Mouse (Mus musculus) kidney, adult 9 months (tissue): Measurements from ENCODE around the gene Igsf11.
"Not testable (repeated sequence)": the region's sequence is repeated elsewhere in the genome, so short reads cannot be mapped to it uniquely, and the experiment has no call there.

Experiments used
- DNase-seq: peaks from one replicate; pipeline ENCODE4 v3.0.0; 2022

Igsf11 gene

GRCm38 (mm10) chr16:38940805-38941204 is 48.3 kb downstream of the Igsf11 start:
- peak; percentile 35 for DNase-seq

GRCm38 (mm10) chr16:38941275-38941674 is 48.8 kb downstream of the Igsf11 start:
- peak; percentile 30 for DNase-seq

DNA sequence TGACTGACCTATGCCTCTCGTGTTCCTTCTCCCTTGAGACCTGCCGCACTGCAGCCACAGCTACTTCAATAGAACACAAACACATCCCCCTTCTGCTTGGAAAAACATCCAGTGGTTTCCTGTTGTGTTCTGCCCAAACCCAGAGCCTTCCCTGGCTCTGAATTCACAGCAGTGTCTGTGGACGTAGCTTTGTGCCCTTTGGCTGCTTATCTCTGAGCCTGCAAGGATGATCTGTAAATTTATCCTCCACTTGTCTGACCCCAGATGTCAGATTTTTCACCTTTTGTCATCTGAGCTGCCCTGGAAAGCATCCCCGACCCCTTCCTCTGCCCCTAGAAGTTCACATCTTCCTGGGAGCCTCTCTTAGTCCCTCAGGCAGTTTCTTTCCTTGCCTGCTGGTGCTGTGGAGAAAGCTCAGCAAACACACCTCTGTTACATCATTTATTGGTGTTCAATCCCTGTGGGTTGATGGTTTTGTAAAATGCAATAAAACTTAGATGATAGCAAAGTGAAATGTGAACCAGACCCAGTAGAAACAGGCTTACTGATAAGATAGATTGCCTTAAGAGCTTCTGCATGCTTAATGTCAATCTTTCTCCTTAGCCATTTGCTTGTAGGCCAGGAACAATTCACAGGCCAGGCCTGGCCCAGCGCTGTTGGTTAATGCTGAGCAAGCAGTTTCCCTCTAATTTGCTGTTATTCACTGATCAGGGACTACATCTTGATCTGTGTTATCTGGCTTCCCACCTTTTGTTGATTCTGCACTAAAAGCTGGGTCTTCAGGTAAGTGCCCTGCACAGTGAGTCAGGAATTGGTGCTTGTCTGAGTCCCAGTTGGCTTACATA is 51.5 kb downstream of the Igsf11 start:
- DNase-seq, result no peak

DNA sequence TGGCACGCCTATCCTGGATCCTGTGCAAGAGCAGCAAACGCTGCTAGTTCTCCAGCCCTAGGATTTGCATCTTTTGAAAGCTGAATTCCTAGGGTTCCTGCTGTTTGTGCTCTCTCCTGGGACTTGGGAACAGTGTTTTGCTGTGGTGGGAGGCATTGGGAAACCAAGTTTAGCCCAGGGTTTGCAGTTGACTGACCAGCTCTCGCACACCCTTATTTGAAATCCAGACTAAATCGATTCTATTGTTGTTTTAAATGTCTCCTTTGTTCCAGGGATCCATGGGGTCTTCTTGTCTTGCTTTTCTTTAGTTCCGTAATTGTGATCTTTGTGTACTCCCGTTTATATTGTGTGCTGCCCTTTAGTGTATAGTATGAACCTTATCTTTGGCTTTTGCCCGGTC is 52.6 kb downstream of the Igsf11 start:
- no peak for DNase-seq

GRCm38 (mm10) chr16:38945581-38945981 is 53.1 kb downstream of the Igsf11 start:
- peak; percentile 90 for DNase-seq

GRCm38 (mm10) chr16:38946453-38946852 is 54.0 kb downstream of the Igsf11 start:
- peak; percentile 85 for DNase-seq

DNA sequence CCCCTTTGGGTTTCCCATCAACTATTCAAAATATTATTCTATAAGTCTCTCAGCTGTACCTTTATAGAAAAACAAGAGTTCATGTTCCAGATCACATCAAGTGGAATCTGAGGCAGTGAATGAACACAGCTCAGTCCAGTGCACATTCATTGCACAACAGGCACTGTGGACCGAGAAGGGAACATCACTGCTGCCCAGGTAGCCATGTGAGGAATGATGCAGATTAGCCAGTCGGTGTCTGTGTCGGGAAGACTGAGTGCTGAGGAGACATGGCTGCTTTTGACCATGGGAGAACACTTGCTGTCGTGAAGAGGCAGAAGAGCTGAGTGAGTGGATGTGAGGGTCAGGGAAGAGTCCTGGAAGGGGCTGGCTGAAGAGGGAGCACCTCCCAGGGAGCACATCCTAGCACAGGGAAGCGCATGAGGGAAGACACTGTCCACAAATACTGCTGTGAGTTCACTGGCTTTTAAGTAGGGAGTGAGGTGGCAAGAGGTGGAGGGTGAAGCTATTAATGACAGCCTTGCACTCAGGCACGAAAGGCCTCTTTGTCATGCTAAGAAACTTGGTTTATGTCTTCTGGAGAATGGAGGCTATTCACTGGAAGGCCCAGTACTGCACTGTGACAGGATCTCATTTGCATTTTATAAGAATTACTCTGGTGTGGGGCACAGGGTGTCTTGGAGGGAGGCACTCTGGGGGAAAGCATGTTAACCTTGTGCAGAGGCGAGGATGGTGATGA is 54.8 kb downstream of the Igsf11 start:
- DNase-seq, result peak; percentile 22

DNA sequence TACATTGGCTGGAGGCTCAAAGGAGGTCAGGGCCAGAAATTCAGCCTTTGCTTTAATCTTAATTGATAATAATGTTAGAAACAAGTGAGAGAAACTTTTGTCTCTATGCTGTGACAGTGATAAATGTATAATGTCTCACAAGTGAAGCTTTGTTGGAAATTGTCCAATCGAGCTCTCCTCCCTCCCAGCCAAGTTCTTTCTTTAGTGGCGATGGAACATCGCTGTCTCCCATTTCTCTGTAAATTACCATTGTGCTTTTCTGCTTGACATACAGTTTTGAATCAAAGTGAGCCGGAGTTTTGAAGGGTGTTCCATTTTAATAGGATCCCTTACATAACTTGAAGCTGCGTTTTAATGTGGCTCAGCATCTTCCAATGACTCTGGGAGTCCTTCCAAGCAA is 56.0 kb downstream of the Igsf11 start:
- peak; percentile 24 for DNase-seq

DNA sequence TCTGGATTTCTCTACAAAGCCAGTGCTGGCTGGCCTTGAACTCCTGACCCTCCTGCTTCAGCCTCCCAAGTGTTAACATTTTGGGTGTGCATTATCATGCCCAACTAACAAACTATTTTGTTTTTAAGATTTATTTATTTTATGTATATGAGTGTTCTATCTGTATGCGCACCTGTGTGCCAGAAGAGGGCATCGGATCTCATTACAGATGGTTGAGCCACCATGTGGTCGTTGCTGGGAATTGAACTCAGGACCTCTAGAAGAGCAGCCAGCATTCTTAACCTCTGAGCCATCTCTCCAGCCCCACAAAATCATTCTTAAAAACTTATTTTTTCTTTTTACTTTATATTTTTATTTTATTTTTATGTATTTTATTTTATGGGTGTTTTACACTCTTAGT is 60.4 kb downstream of the Igsf11 start:
- no peak for DNase-seq

DNA sequence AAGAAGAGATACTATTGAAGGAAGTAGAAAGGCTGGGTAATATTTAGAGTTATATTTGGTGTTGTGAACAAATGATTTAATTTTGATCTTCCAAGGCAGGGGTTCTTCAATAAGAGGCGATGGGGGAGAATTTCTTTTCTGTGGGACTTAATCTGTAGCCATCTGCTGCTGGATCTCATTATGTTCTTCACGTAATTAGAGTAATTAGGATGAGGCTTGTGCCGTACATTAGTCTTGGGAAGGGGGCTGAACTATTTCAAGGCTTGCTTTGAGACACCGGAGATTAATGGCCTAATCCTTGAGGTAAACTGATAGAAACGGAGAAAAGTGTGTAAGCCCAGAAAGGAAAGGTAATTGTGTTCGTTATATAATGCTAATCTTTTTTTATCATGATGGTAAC is 61.4 kb downstream of the Igsf11 start:
- no peak for DNase-seq

DNA sequence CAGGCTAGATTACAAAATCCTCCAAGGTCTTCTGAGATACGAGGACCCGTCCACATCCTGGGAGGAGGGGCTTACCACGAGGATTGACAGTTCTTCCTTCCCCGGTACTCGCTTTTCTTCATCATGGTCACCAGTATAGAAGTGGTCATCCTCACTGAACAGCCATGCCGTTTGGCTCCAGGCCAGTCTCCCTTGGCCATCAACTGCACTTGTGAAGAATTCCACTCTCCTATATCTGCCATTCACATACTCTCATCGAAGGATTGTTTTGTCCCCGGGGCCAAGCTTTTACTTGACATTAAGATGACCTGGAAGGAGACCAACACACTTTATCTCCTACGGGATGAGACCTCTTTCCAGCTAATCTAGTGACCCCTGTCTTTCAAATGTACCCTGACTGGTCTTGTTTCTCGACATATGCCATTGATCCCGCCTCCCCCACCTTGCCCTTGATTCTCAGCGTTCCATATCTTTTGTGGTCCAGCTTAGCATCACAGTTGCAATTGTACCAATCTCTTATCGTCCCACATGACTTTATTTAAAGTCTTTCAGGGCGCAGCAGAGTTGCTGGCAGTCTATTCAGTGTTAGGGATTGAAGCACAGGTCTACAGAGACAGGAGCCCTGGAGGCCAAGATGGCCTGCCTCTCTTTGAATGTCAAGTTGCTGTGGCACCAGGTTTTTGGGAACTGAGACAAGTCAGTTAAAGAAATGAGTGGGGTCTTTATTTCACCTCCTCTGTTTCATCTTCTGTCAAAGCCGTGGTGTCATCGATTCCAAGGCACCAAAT is 62.2 kb downstream of the Igsf11 start:
- no peak for DNase-seq

GRCm38 (mm10) chr16:38955296-38955695 is 62.8 kb downstream of the Igsf11 start:
- DNase-seq, result no peak

- DNase-seq, result no peak
These were observed 66.3 kb downstream of the Igsf11 start for GRCm38 (mm10) chr16:38958801-38959200.

GRCm38 (mm10) chr16:38960550-38960949 is 68.1 kb downstream of the Igsf11 start:
- no peak for DNase-seq

DNA sequence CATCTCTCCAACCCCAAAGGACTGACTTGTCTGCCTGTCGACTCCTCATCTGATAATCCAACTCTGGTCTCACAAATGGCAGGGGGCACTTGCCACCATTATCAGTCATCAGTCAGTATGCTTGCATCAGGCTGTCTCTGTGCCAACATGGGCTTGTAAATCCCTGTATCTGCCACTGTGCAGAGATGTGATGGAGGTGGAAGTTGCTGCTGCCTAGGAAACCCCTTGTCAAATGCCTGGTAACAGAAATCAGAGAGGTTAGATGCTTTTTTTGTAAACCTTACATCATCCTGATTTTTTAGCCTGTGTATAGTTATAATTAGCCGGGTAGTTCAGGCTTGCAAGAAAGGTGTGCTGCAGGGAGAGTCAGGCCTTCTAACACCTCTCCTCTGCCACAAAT is 69.4 kb downstream of the Igsf11 start:
- DNase-seq, result no peak

DNA sequence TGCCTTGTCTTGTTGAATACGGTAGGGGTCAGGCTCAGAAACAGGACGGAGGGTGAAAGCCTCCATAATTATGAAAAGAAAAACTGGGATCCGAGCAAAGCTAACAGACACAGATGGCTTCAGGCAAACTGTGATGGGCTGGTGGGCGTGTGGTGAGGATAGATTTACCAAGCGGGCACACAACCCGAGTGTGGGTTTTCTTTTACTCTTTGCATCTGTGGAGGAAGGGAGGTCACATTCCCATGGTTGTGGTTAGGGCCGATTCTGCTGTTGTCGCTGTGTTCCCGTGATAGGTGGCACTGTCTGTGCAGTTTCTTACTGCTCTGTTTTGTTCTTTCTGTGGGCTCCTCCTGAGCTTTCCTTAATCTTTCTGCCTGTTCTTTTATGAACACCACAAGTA is 70.2 kb downstream of the Igsf11 start:
- no peak for DNase-seq

DNA sequence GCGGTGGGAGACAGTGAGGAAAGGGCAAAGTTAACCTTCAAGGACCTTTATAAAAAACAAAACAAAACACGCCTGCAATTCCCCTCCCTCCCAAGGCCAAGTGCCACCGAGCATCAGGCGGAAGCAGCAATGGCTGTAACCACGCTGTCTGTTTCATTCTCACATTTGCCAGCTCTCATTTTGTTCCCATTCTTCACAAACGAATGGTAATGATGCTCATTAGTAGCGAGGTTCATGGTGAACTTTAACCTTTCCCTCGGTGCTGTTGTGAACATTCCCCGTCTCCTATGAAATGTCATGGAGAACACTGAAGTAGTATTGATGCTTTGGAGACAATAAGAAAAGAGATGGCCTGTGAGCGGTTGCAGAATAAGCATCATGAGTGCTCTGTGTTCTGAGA is 74.6 kb downstream of the Igsf11 start:
- DNase-seq, result no peak

- DNase-seq, result no peak
These were observed 83.7 kb downstream of the Igsf11 start for GRCm38 (mm10) chr16:38976151-38976550.

DNA sequence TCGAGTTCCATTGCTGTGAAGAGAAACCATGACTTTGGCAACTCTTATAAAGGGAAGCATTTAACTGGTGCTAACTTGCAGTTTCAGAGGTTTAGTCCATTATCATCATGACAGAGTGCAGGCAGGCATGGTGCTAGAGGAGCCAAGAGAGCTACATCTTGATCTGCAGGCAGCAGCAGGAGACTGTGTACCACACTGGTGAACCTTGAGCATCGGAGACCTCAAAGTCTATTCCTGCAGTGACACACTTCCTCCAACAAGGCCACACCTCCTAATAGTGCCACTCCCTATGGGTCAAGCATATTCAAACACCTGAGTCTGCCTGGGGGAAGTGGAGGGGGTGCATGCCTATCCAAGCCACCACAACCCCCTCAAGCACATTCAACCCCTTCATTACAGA is 86.1 kb downstream of the Igsf11 start:
- DNase-seq, result no peak

DNA sequence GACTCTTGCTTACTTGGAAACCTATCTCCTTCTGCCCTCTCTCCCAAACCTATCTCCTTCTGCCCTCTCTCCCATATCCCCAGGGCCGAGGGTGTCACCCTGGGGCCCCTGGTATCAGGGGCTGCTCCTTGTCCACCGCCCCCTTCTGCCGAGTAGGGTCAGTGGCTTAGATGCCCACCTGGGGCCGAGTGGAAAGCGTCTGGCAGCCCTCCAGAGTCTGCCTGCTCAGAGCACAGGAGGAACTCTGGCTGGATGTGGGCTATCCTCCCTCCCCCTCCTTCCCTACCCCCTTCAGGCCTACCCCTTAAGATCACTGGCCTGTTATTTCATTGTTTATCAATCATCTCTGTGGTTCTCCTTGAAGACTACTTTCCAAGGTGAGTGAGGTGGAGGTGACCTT is 88.1 kb downstream of the Igsf11 start:
- peak; percentile 17 for DNase-seq

DNA sequence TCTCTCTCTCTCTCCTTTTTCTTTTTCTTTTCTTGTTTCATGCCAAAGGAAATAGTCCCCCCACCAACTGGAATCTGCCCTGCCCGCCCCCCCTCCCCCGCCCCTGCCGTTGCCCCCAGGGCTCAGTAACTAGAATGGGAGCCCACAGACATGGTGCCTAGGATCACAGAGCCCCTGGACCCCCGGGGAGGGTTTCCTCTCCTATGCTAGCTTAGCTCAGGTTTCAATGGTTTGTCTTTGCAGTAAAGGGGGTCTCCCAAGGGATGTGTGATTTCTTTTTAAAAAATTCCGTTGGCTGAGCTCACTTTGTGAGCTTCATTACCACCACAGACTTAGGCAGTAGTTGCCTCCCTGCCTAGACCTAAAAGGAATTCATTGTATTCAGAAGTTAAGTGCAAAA is 89.6 kb downstream of the Igsf11 start:
- DNase-seq, result no peak

DNA sequence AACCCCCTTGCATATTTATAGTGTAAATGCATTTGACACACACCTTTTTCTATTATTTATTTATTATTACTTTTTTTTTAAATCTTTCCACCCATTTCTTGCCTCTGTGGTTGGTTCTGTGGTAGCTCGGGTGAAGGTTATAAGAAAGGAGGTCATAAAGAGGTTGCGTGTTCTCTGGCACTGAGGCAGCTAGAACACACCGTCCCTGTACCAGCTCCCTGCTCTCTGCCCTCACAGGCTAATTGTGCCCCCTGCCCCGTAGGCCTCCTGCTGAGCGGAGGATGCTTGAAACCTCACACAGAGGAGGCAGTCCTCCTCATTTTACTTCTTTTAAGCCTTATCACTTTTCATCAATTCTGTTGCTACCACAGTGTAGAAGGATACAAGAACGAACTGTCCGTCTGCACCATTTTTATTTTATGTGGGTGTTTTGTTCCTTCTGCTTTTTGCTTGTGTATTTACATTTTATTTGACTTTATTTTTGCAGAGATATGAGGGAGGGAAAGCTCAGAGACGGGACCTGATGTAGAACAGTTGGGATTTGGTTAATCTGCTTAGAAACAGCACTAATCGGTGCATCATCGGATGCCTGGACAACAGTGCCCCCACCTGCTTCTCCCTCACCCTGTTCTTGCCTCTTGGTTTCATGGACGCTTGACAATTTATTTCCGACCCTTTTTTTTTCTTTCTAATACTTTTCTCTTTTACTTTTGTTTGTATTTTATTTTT is 90.2 kb downstream of the Igsf11 start:
- peak; percentile 80 for DNase-seq

- DNase-seq, result not testable (repeated sequence)
These were observed 91.4 kb downstream of the Igsf11 start for GRCm38 (mm10) chr16:38983850-38984249.
